Mouse (Mus musculus) thymus, adult 2 months (tissue): Measurements from ENCODE around the gene Ifna6.

Source experiments
- CTCF ChIP-seq: fragments of 200-500 bp; IDR thresholded peaks from 2 replicates; pipeline ENCODE4 v1.5.1; 2012; ENCODE audit warnings: mild to moderate bottlenecking, control low read depth, low read length, moderate library complexity, borderline replicate concordance; ENCODE audit not compliant: control insufficient read depth, poor library complexity, insufficient read depth; ENCODE audit errors: extremely low read depth
- POLR2A ChIP-seq: fragments of 200-500 bp; IDR thresholded peaks from 2 replicates; pipeline ENCODE4 v1.6.1; 2012; ENCODE audit warnings: mild to moderate bottlenecking, low read length, control low read depth, moderate library complexity; ENCODE audit not compliant: control insufficient read depth, poor library complexity, insufficient read depth; ENCODE audit errors: extremely low read depth

DNA sequence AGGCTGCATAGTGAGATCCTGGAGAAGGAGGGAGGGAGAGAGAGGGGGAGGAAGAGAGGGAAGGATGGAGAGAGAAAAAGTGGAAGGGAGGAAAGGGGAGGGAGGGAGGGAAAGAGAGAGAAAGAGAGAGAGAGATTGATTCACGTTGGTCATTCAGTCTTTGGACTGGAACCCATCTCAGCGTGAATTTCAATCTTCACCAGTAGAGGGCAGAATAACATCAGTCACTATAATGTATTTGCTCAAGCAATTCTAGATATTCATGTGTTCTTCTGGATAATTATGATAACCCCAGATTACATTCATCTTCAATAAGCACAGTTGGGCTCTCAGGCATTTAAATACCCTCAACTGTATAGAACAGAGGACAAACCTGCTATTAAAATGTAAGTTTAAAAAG is 45.5 kb downstream of the Ifna6 start:
- no peak for TF ChIP-seq CTCF
- TF ChIP-seq POLR2A = no peak
